Mouse (Mus musculus): ENCODE data around the gene Dnaic2.

DNA sequence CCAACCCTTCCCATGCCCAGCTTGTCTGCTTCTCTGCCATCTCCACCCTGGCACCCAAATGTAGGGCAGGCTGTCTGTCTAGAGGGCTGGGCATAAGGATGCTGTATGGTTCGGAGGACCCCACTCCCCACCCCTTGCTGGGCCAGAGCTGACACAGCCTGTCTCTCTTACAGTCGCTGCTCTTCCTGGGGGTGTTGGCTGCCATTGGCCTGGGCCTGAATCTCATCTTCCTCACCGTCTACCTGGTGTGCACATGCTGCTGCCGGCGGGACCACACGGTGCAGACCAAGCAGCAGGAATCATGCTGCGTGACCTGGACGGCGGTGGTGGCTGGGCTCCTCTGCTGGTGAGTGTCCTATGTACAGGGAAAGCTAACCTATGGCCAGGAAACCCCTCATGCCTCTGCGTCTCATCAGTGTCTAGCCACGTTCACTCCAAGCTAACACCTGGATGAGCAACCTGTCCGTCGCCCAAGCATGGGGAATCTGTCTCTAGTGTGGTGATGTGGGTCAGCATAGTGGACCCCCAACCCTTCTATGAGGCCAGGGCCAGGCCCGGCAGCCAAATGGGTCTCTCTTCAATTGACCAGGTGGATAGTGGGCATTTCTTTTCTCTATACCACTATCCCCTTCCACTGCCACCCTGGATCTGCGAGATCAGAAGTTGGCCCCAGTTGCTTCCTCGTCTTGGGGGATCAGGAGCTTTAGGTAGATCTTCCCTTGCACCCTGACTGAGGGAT lies 40.8 kb upstream of the Dnaic2 start:
- TF ChIP-seq CTCF (IDR thresholded peaks at IDR 0.05) (no peak), POLR2A (IDR thresholded peaks at IDR 0.05; ENCODE audit: insufficient read depth, low read depth, low read length) (no peak)

Data from heart, adult 2 months (tissue).